Mouse (Mus musculus) heart, adult 8-10 months (tissue): ENCODE results near the gene Pias4. TPM values are rescaled to one million over a fixed set of nuclear protein-coding genes. Genes with fewer than 3 reads are reported as not detected.

Experiments used
- DNase-seq: peaks from one replicate; pipeline ENCODE4 v3.0.0; 2022; ENCODE audit warnings: low spot score
- total RNA-seq, 4 experiments: library from RNA; stranded (reverse); gene quantifications; 2 replicates each; pipeline ENCODE4 v1.2.4; 2022

Gene Pias4
- total RNA-seq, 4 experiments from 2014 or later: 16.8 to 18.6 (median 17.0) TPM

- no peak for DNase-seq
Observed at GRCm38 (mm10) chr10:81139529-81139846, 28.2 kb downstream of the Pias4 start.

GRCm38 (mm10) chr10:81138821-81139528 lies 28.7 kb downstream of the Pias4 start:
- no peak for DNase-seq

GRCm38 (mm10) chr10:81138131-81138782 lies 29.5 kb downstream of the Pias4 start:
- no peak for DNase-seq

- peak; percentile 100 for DNase-seq
Observed at GRCm38 (mm10) chr10:81137252-81138130, 30.2 kb downstream of the Pias4 start.

- DNase-seq: peak; percentile 57
Observed at GRCm38 (mm10) chr10:81136706-81137231, 31.0 kb downstream of the Pias4 start.

GRCm38 (mm10) chr10:81135831-81136705 lies 31.7 kb downstream of the Pias4 start:
- DNase-seq: peak; percentile 81

- no peak for DNase-seq
Observed at GRCm38 (mm10) chr10:81134966-81135681, 32.6 kb downstream of the Pias4 start, which contains the start of gene Zbtb7a. Zbtb7a (plus strand) TSS chr10:81135220.

GRCm38 (mm10) chr10:81134181-81134587 lies 33.5 kb downstream of the Pias4 start:
- peak; percentile 79 for DNase-seq

- no peak for DNase-seq
Observed at GRCm38 (mm10) chr10:81123500-81123899, 44.2 kb downstream of the Pias4 start.

GRCm38 (mm10) chr10:81122889-81123288 lies 44.8 kb downstream of the Pias4 start:
- no peak for DNase-seq

- DNase-seq: no peak
Observed at GRCm38 (mm10) chr10:81120650-81121049, 47.1 kb downstream of the Pias4 start.

- DNase-seq: no peak
Observed at GRCm38 (mm10) chr10:81119625-81120024, 48.1 kb downstream of the Pias4 start.

GRCm38 (mm10) chr10:81112946-81113345 lies 54.8 kb downstream of the Pias4 start:
- DNase-seq: no peak

- peak; percentile 79 for DNase-seq
Observed at GRCm38 (mm10) chr10:81106113-81106721, 61.5 kb downstream of the Pias4 start.

- DNase-seq: peak; percentile 97
Observed at GRCm38 (mm10) chr10:81105565-81106112, 62.1 kb downstream of the Pias4 start, which contains the start of gene Map2k2. Map2k2 (plus strand) TSS chr10:81105915.
